Mouse (Mus musculus): Measurements from ENCODE around the gene Rrnad1. TPM values are rescaled to one million over a fixed set of nuclear protein-coding genes. Genes with fewer than 3 reads are reported as not detected.

Gene Rrnad1
- total and polyA plus RNA-seq, 3 experiments = 10.9 to 21.1 TPM; not detected in 1

GRCm38 (mm10) chr3:87948378-87949265, 18.1 kb upstream of the Rrnad1 start, which contains the start of gene Crabp2:
Gene Crabp2 (plus strand): TSS chr3:87948666.
- no peak for TF ChIP-seq HCFC1 (IDR thresholded peaks at IDR 0.05; ENCODE audit: low read depth, low read length)
- TF ChIP-seq ZKSCAN1 (IDR thresholded peaks at IDR 0.05; ENCODE audit: low read depth, low read length) = no peak
- no peak for TF ChIP-seq RCOR1 (IDR thresholded peaks at IDR 0.05; ENCODE audit: low read depth, low read length)
- no peak for TF ChIP-seq TAL1 (IDR thresholded peaks at IDR 0.05; ENCODE audit: low read length)
- TF ChIP-seq E2F4 (IDR thresholded peaks at IDR 0.05; ENCODE audit: borderline replicate concordance, low read depth, low read length) = no peak
- TF ChIP-seq MEF2A (IDR thresholded peaks at IDR 0.05; ENCODE audit: extremely low read depth, insufficient replicate concordance, low read depth, low read length, poor library complexity, severe bottlenecking) = no peak
- H3K27me3 ChIP-seq (ENCODE audit: control insufficient read depth in 1 of 2, insufficient read depth in 2 of 2, low read length in 2 of 2) = no peaks in the 10 kb centered on the region
- no peaks in the 10 kb centered on the region for H3K9me3 ChIP-seq (replicated peaks; ENCODE audit: insufficient read depth, low read length)
- H3K9ac ChIP-seq (ENCODE audit: control insufficient read depth, low read depth, low read length, poor library complexity, severe bottlenecking) = no peak within 1 kb of the TSS
- no peaks in the 10 kb centered on the region for H3K36me3 ChIP-seq (ENCODE audit: control insufficient read depth in 1 of 2, insufficient read depth in 2 of 2, low read length in 2 of 2)
- no peak within 1 kb of the TSS for H3K4me3 ChIP-seq (ENCODE audit: control insufficient read depth in 1 of 2, insufficient read depth in 1 of 2, low read depth in 2 of 2, low read length in 2 of 2)
- DNase-seq (ENCODE audit: low read depth, low spot score) = no peak
- no peak within 1 kb of the TSS for H3K27ac ChIP-seq (ENCODE audit: control insufficient read depth, low read depth, low read length)
- no peaks in the 10 kb centered on the region for H3K4me1 ChIP-seq (ENCODE audit: control insufficient read depth in 1 of 2, insufficient read depth in 2 of 2, low read length in 2 of 2)
- no peaks in the 10 kb centered on the region for H3K79me2 ChIP-seq (ENCODE audit: control insufficient read depth, insufficient read depth, low read length, poor library complexity)

GRCm38 (mm10) chr3:87947811-87948199, 17.3 kb upstream of the Rrnad1 start:
- Histone ChIP-seq H3K27ac (ENCODE audit: control insufficient read depth, low read depth, low read length) (no peak overlapping the region), H3K4me1 (ENCODE audit: control insufficient read depth in 1 of 2, insufficient read depth in 2 of 2, low read length in 2 of 2) (no peaks in the 10 kb centered on the region), H3K27me3 (ENCODE audit: control insufficient read depth in 1 of 2, insufficient read depth in 2 of 2, low read length in 2 of 2) (no peaks in the 10 kb centered on the region), H3K4me3 (ENCODE audit: control insufficient read depth in 1 of 2, insufficient read depth in 1 of 2, low read depth in 2 of 2, low read length in 2 of 2) (no peak overlapping the region), H3K36me3 (ENCODE audit: control insufficient read depth in 1 of 2, insufficient read depth in 2 of 2, low read length in 2 of 2) (no peaks in the 10 kb centered on the region), H3K9me3 (replicated peaks; ENCODE audit: insufficient read depth, low read length) (no peaks in the 10 kb centered on the region), H3K9ac (ENCODE audit: control insufficient read depth, low read depth, low read length, poor library complexity, severe bottlenecking) (no peak overlapping the region), H3K79me2 (ENCODE audit: control insufficient read depth, insufficient read depth, low read length, poor library complexity) (no peaks in the 10 kb centered on the region)
- no peak for TF ChIP-seq ELF1 (IDR thresholded peaks at IDR 0.05; ENCODE audit: low read depth, low read length)
- TF ChIP-seq ZKSCAN1 (IDR thresholded peaks at IDR 0.05; ENCODE audit: low read depth, low read length) = no peak
- TF ChIP-seq USF1 (IDR thresholded peaks at IDR 0.05; ENCODE audit: low read depth, low read length) = no peak
- TF ChIP-seq GABPA (IDR thresholded peaks at IDR 0.05; ENCODE audit: low read depth, low read length) = no peak
- TF ChIP-seq ETS1 (IDR thresholded peaks at IDR 0.05; ENCODE audit: low read depth, low read length) = no peak
- TF ChIP-seq ZMIZ1 (IDR thresholded peaks at IDR 0.05; ENCODE audit: low read depth, low read length) = no peak
- TF ChIP-seq NELFE (IDR thresholded peaks at IDR 0.05; ENCODE audit: low read depth, low read length) = no peak
- no peak for TF ChIP-seq KAT2A (conservative IDR thresholded peaks at IDR 0.05; ENCODE audit: low read depth, low read length)
- DNase-seq (ENCODE audit: low read depth, low spot score) = no peak
